Mouse (Mus musculus) testis, adult 2 months (tissue): ENCODE results near the gene Gm3952.

Experiments used
- CTCF ChIP-seq: fragments of 200-500 bp; IDR thresholded peaks from 2 replicates; pipeline ENCODE4 v1.5.1; 2012; ENCODE audit warnings: low read depth, mild to moderate bottlenecking, inconsistent platforms, low read length, moderate library complexity; ENCODE audit not compliant: control insufficient read depth, insufficient read depth, insufficient replicate concordance
- POLR2A ChIP-seq: fragments of 200-500 bp; IDR thresholded peaks from 2 replicates; pipeline ENCODE4 v1.6.1; 2012; ENCODE audit warnings: low read depth, mild to moderate bottlenecking, inconsistent platforms, low read length, moderate library complexity; ENCODE audit not compliant: control insufficient read depth

GRCm38 (mm10) chr8:128727213-128727612 is 71.3 kb downstream of the Gm3952 start:
- TF ChIP-seq CTCF (no peak), POLR2A (no peak)
